Comparison of ENCODE assay signal across 9 mouse cellular contexts in genomic region chr7:75782723-75783011, GRCm38 (mm10).
A peak's percentile ranks its signal among the peaks of the same experiment; 100 is the strongest.
DNase-seq lines count a peak whose midpoint lies in the region; ATAC-seq lines count a peak whose summit lies in the region.
"Had no signal": no experiment of that assay in that cellular context is flagged by ENCODE, and none has a peak within 500 bp of the region (broad histone marks: within the 10 kb centered on the region; RNA-seq: fewer than 3 reads in every experiment).

No protein-coding gene starts in this region.

- H3K4me2 ChIP-seq in midbrain, embryonic 11.5 days: no peak overlapping the region
- no peak overlapping the region for H3K4me2 ChIP-seq in midbrain, embryonic 14.5 days (ENCODE audit: low read length)
- H3K4me2 ChIP-seq in embryonic facial prominence, embryonic 14.5 days (ENCODE audit: low read depth, low read length): no peak overlapping the region

- no peak for DNase-seq in heart, embryonic 10.5 days (ENCODE audit: low spot score)
- DNase-seq in heart, postnatal 4 days: no peak
- DNase-seq in midbrain, embryonic 11.5 days (ENCODE audit: low spot score, missing footprints): peak; percentile 84
- no peak for DNase-seq in midbrain, embryonic 14.5 days
- DNase-seq in embryonic facial prominence, embryonic 14.5 days (ENCODE audit: low spot score): no peak
- no peak for DNase-seq in spleen, adult 18-20 months

- no peaks in the 10 kb centered on the region for H3K27me3 ChIP-seq in heart, embryonic 10.5 days (ENCODE audit: insufficient read depth, poor library complexity, severe bottlenecking)
- no peaks in the 10 kb centered on the region for H3K27me3 ChIP-seq in midbrain, embryonic 11.5 days (ENCODE audit: control insufficient read depth, insufficient read depth, low read length)
- H3K27me3 ChIP-seq in midbrain, embryonic 14.5 days (ENCODE audit: control insufficient read depth, insufficient read depth, low read length): no peaks in the 10 kb centered on the region
- H3K27me3 ChIP-seq in embryonic facial prominence, embryonic 14.5 days (replicated peaks; ENCODE audit: control insufficient read depth, insufficient read depth, low read length): no peaks in the 10 kb centered on the region
- H3K27me3 ChIP-seq: hindbrain, embryonic 12.5 days had no signal

- peak overlapping the region; percentile 85; the same call in 1 of the 2 replicates for H3K4me3 ChIP-seq in heart, embryonic 10.5 days
- H3K4me3 ChIP-seq in midbrain, embryonic 11.5 days (ENCODE audit: low read depth, low read length): no peak overlapping the region
- no peak overlapping the region for H3K4me3 ChIP-seq in midbrain, embryonic 14.5 days (replicated peaks; ENCODE audit: low read depth, low read length)
- peak overlapping the region; percentile 61; the same call in 1 of the 2 replicates for H3K4me3 ChIP-seq in embryonic facial prominence, embryonic 14.5 days (ENCODE audit: low read depth, low read length)
- peak overlapping the region; percentile 60 for H3K4me3 ChIP-seq in macrophage (ENCODE audit: inconsistent target)

- no peaks in the 10 kb centered on the region for H3K9me3 ChIP-seq in heart, embryonic 10.5 days
- no peaks in the 10 kb centered on the region for H3K9me3 ChIP-seq in midbrain, embryonic 11.5 days (ENCODE audit: control insufficient read depth, low read length)
- no peaks in the 10 kb centered on the region for H3K9me3 ChIP-seq in midbrain, embryonic 14.5 days (ENCODE audit: control insufficient read depth, low read length)
- H3K9me3 ChIP-seq in embryonic facial prominence, embryonic 14.5 days (ENCODE audit: control insufficient read depth, low read length): no peaks in the 10 kb centered on the region
- H3K9me3 ChIP-seq: hindbrain, embryonic 12.5 days had no signal

- H3K4me1 ChIP-seq in heart, embryonic 10.5 days: peaks cover 24% of the 10 kb centered on the region
- 0 out of 2 replicates have a peak, but pooled peaks cover 2% of the 10 kb centered on the region for H3K4me1 ChIP-seq in midbrain, embryonic 11.5 days (ENCODE audit: control insufficient read depth, insufficient read depth, low read length)
- H3K4me1 ChIP-seq in midbrain, embryonic 14.5 days (ENCODE audit: control insufficient read depth, insufficient read depth, low read length): no peaks in the 10 kb centered on the region
- 0 out of 2 replicates have a peak, but pooled peaks cover 5% of the 10 kb centered on the region for H3K4me1 ChIP-seq in embryonic facial prominence, embryonic 14.5 days (ENCODE audit: control insufficient read depth, insufficient read depth, low read length)
- H3K4me1 ChIP-seq: hindbrain, embryonic 12.5 days had no signal

- peaks cover 25% of the 10 kb centered on the region for H3K36me3 ChIP-seq in heart, embryonic 10.5 days
- H3K36me3 ChIP-seq in midbrain, embryonic 11.5 days (ENCODE audit: control insufficient read depth, insufficient read depth, low read length): 0 out of 2 replicates have a peak, but pooled peaks cover 2% of the 10 kb centered on the region
- H3K36me3 ChIP-seq in midbrain, embryonic 14.5 days (ENCODE audit: control insufficient read depth, insufficient read depth, low read length): no peaks in the 10 kb centered on the region
- peaks cover 20% of the 10 kb centered on the region for H3K36me3 ChIP-seq in embryonic facial prominence, embryonic 14.5 days (ENCODE audit: control insufficient read depth, insufficient read depth, low read length)
- peaks cover 28% of the 10 kb centered on the region for H3K36me3 ChIP-seq in macrophage (ENCODE audit: inconsistent target)

- H3K27ac ChIP-seq in heart, embryonic 10.5 days: peak overlapping the region; percentile 95; the same call in 1 of the 2 replicates
- no peak overlapping the region for H3K27ac ChIP-seq in midbrain, embryonic 11.5 days (ENCODE audit: low read depth, low read length)
- no peak overlapping the region for H3K27ac ChIP-seq in midbrain, embryonic 14.5 days (replicated peaks; ENCODE audit: low read depth, low read length)
- H3K27ac ChIP-seq in embryonic facial prominence, embryonic 14.5 days (replicated peaks; ENCODE audit: low read depth, low read length): no peak overlapping the region
- H3K27ac ChIP-seq in macrophage: peak overlapping the region; percentile 71
- H3K27ac ChIP-seq: hindbrain, embryonic 12.5 days had no signal

- no peak for ATAC-seq in midbrain, embryonic 11.5 days (ENCODE audit: low FRiP score)
- no peak for ATAC-seq in midbrain, embryonic 14.5 days (ENCODE audit: low FRiP score, low TSS enrichment)
- ATAC-seq in embryonic facial prominence, embryonic 14.5 days (ENCODE audit: low read depth): no peak
- ATAC-seq in erythroid progenitor cell, adult 5-6 weeks (replicated peaks; ENCODE audit: low FRiP score, poor library complexity, severe bottlenecking): no peak

- WGBS in heart, embryonic 10.5 days: 89% methylated on average over 3 of the region's 3 CpGs
- WGBS in midbrain, embryonic 11.5 days: 92% methylated on average over 3 of the region's 3 CpGs
- 93% methylated on average over 3 of the region's 3 CpGs for WGBS in midbrain, embryonic 14.5 days
- 86% methylated on average over 3 of the region's 3 CpGs for WGBS in embryonic facial prominence, embryonic 14.5 days
- 54% methylated on average over 3 of the region's 3 CpGs for WGBS in macrophage (ENCODE audit: missing documents)

- H3K79me2 ChIP-seq in macrophage (ENCODE audit: inconsistent target): peaks cover 25% of the 10 kb centered on the region; the same call in 1 of the 2 replicates

- H3K9ac ChIP-seq in midbrain, embryonic 11.5 days (ENCODE audit: low read length): no peak overlapping the region
- no peak overlapping the region for H3K9ac ChIP-seq in midbrain, embryonic 14.5 days (replicated peaks; ENCODE audit: low read length)
- no peak overlapping the region for H3K9ac ChIP-seq in embryonic facial prominence, embryonic 14.5 days (ENCODE audit: low read depth, low read length)
- H3K9ac ChIP-seq: hindbrain, embryonic 12.5 days had no signal

Comparison
In these comparisons a context has a peak if more than half of its experiments do, and no peak if none do; other contexts are left out.
1. H3K27ac ChIP-seq: peak in heart, embryonic 10.5 days (single experiment) and macrophage (single experiment); none in midbrain, embryonic 11.5 days (single experiment), midbrain, embryonic 14.5 days (single experiment) and embryonic facial prominence, embryonic 14.5 days (single experiment).
2. H3K4me3 ChIP-seq: peak in heart, embryonic 10.5 days (single experiment), embryonic facial prominence, embryonic 14.5 days (single experiment) and macrophage (single experiment); none in midbrain, embryonic 11.5 days (single experiment) and midbrain, embryonic 14.5 days (single experiment).